Mouse (Mus musculus): ENCODE measurements around the gene Camta1. TPM values are rescaled to one million over a fixed set of nuclear protein-coding genes. Genes with fewer than 3 reads are reported as not detected.

Camta1 gene
- polyA plus RNA-seq, 1 experiment from 2014 or later, result 81.8 TPM

- H3K4me3 ChIP-seq (replicated peaks; ENCODE audit: low read length), result no peak overlapping the region
- no peak for ATAC-seq (ENCODE audit: insufficient read depth, low FRiP score)
- no peak overlapping the region for H3K4me2 ChIP-seq (ENCODE audit: low read depth, low read length)
- H3K36me3 ChIP-seq (ENCODE audit: control insufficient read depth, insufficient read depth, low read length), result no peaks in the 10 kb centered on the region
- no peak overlapping the region for H3K27ac ChIP-seq (ENCODE audit: low read length)
- 90% methylated on average over 13 of the region's 13 CpGs for WGBS
- no peaks in the 10 kb centered on the region for H3K4me1 ChIP-seq (ENCODE audit: control insufficient read depth, insufficient read depth, low read length)
- H3K9ac ChIP-seq (ENCODE audit: low read length), result no peak overlapping the region
- no peaks in the 10 kb centered on the region for H3K27me3 ChIP-seq (ENCODE audit: control insufficient read depth, insufficient read depth, low read length)
- no peaks in the 10 kb centered on the region for H3K9me3 ChIP-seq (replicated peaks; ENCODE audit: control insufficient read depth, low read length)
These were observed 103.3 kb downstream of the Camta1 start for GRCm38 (mm10) chr4:151758337-151758736.

GRCm38 (mm10) chr4:151757261-151757660, 104.4 kb downstream of the Camta1 start:
- H3K4me2 ChIP-seq (ENCODE audit: low read depth, low read length), result no peak overlapping the region
- H3K27ac ChIP-seq (ENCODE audit: low read length), result no peak overlapping the region
- no peak for ATAC-seq (ENCODE audit: insufficient read depth, low FRiP score)
- H3K27me3 ChIP-seq (ENCODE audit: control insufficient read depth, insufficient read depth, low read length), result no peaks in the 10 kb centered on the region
- no peak overlapping the region for H3K9ac ChIP-seq (ENCODE audit: low read length)
- no peaks in the 10 kb centered on the region for H3K36me3 ChIP-seq (ENCODE audit: control insufficient read depth, insufficient read depth, low read length)
- WGBS, result 90% methylated on average over 3 of the region's 3 CpGs
- no peak overlapping the region for H3K4me3 ChIP-seq (replicated peaks; ENCODE audit: low read length)
- no peaks in the 10 kb centered on the region for H3K9me3 ChIP-seq (replicated peaks; ENCODE audit: control insufficient read depth, low read length)
- H3K4me1 ChIP-seq (ENCODE audit: control insufficient read depth, insufficient read depth, low read length), result no peaks in the 10 kb centered on the region

DNA sequence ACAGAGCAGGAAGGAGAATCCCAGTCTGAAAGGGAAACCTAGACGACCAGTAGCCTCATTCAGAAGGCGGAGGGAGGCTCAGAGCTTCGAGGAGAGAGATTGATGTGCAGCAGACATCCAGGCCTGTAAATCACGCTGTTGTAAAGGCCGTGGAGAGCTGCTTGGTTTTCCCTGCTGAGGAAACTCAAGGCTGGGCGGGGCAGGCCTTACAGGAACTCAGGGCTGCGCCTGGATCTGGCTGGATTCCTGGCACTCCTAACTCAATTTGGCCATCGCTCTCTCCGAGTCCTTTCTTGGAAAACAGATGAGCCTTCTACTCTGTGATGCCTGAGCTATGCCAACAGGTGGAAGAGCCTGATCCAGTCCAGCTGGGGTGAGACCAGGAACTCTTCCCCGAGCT, 105.3 kb downstream of the Camta1 start:
- H3K4me1 ChIP-seq (ENCODE audit: control insufficient read depth, insufficient read depth, low read length), result no peaks in the 10 kb centered on the region
- 50% methylated on average over 10 of the region's 10 CpGs for WGBS

DNA sequence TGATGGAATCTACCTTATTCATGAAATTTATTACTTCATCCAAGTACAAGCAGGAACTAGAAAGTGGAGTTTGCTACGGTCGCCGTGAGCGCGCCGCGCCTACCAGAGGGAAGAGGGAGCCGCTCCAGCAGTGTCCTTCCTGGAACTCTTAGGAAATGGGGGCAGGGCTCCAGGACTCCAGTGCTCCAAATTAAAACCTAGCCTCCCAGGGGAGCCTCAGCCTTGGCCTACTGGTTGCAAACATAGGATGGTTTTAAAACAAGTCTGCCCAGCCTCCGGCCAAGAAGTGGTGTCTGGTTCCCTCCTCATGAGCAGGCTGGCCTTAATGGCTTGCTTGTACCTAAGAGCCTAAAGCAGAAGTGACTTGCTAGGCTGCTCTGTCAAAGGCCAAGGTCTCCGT, 108.4 kb downstream of the Camta1 start:
- H3K36me3 ChIP-seq (ENCODE audit: control insufficient read depth, insufficient read depth, low read length), result no peaks in the 10 kb centered on the region
- no peaks in the 10 kb centered on the region for H3K27me3 ChIP-seq (ENCODE audit: control insufficient read depth, insufficient read depth, low read length)
- no peak overlapping the region for H3K27ac ChIP-seq (ENCODE audit: low read length)
- no peak for ATAC-seq (ENCODE audit: insufficient read depth, low FRiP score)
- no peaks in the 10 kb centered on the region for H3K9me3 ChIP-seq (replicated peaks; ENCODE audit: control insufficient read depth, low read length)
- no peak overlapping the region for H3K9ac ChIP-seq (ENCODE audit: low read length)
- 79% methylated on average over 10 of the region's 10 CpGs for WGBS
- no peak overlapping the region for H3K4me3 ChIP-seq (replicated peaks; ENCODE audit: low read length)
- no peak overlapping the region for H3K4me2 ChIP-seq (ENCODE audit: low read depth, low read length)
- H3K4me1 ChIP-seq (ENCODE audit: control insufficient read depth, insufficient read depth, low read length), result no peaks in the 10 kb centered on the region

More for the DNA sequence above, 105.3 kb downstream of the Camta1 start:
- no peak overlapping the region for H3K4me3 ChIP-seq (replicated peaks; ENCODE audit: low read length)
- no peak overlapping the region for H3K9ac ChIP-seq (ENCODE audit: low read length)
- ATAC-seq (ENCODE audit: insufficient read depth, low FRiP score), result 0 out of 2 replicates have a peak, but pooled peaks have one; percentile 25
- H3K4me2 ChIP-seq (ENCODE audit: low read depth, low read length), result no peak overlapping the region
- H3K36me3 ChIP-seq (ENCODE audit: control insufficient read depth, insufficient read depth, low read length), result no peaks in the 10 kb centered on the region
- no peaks in the 10 kb centered on the region for H3K9me3 ChIP-seq (replicated peaks; ENCODE audit: control insufficient read depth, low read length)
- no peaks in the 10 kb centered on the region for H3K27me3 ChIP-seq (ENCODE audit: control insufficient read depth, insufficient read depth, low read length)
- no peak overlapping the region for H3K27ac ChIP-seq (ENCODE audit: low read length)

DNA sequence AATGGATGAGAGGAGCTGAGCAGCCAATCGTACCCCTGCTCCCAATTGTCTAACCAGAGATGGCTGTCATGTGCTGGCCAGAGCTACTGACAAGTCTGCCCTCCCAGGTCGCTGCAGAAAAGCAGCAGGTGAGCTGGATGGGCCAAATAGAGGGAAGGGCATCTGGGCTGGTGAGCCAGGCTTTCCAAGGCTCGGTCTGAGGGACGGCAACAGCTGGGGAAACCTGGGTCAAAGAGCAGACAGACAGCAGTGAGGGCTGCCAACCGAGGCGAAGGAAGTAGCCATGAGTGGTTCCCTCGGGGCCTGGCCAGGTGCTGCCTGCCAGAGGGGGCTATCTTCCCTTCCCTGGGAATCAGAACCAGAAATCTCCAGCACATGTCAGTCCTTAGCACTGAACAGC, 109.1 kb downstream of the Camta1 start:
- no peak for ATAC-seq (ENCODE audit: insufficient read depth, low FRiP score)
- H3K36me3 ChIP-seq (ENCODE audit: control insufficient read depth, insufficient read depth, low read length), result no peaks in the 10 kb centered on the region
- no peak overlapping the region for H3K9ac ChIP-seq (ENCODE audit: low read length)
- no peaks in the 10 kb centered on the region for H3K27me3 ChIP-seq (ENCODE audit: control insufficient read depth, insufficient read depth, low read length)
- no peak overlapping the region for H3K4me2 ChIP-seq (ENCODE audit: low read depth, low read length)
- H3K4me3 ChIP-seq (replicated peaks; ENCODE audit: low read length), result no peak overlapping the region
- no peaks in the 10 kb centered on the region for H3K9me3 ChIP-seq (replicated peaks; ENCODE audit: control insufficient read depth, low read length)
- H3K4me1 ChIP-seq (ENCODE audit: control insufficient read depth, insufficient read depth, low read length), result no peaks in the 10 kb centered on the region
- no peak overlapping the region for H3K27ac ChIP-seq (ENCODE audit: low read length)
- WGBS, result 66% methylated on average over 7 of the region's 7 CpGs

GRCm38 (mm10) chr4:151751270-151751945, 110.3 kb downstream of the Camta1 start:
- no peak overlapping the region for H3K4me3 ChIP-seq (replicated peaks; ENCODE audit: low read length)
- no peak overlapping the region for H3K4me2 ChIP-seq (ENCODE audit: low read depth, low read length)
- no peak overlapping the region for H3K27ac ChIP-seq (ENCODE audit: low read length)
- no peak overlapping the region for H3K9ac ChIP-seq (ENCODE audit: low read length)
- H3K4me1 ChIP-seq (ENCODE audit: control insufficient read depth, insufficient read depth, low read length), result no peaks in the 10 kb centered on the region
- H3K9me3 ChIP-seq (replicated peaks; ENCODE audit: control insufficient read depth, low read length), result no peaks in the 10 kb centered on the region
- no peaks in the 10 kb centered on the region for H3K36me3 ChIP-seq (ENCODE audit: control insufficient read depth, insufficient read depth, low read length)
- ATAC-seq (ENCODE audit: insufficient read depth, low FRiP score), result no peak
- WGBS, result 75% methylated on average over 15 of the region's 15 CpGs
- H3K27me3 ChIP-seq (ENCODE audit: control insufficient read depth, insufficient read depth, low read length), result no peaks in the 10 kb centered on the region

GRCm38 (mm10) chr4:151747723-151748122, 114.0 kb downstream of the Camta1 start:
- 74% methylated on average over 6 of the region's 6 CpGs for WGBS
- Histone ChIP-seq H3K9ac (ENCODE audit: low read length) (no peak overlapping the region), H3K4me2 (ENCODE audit: low read depth, low read length) (no peak overlapping the region), H3K4me3 (replicated peaks; ENCODE audit: low read length) (no peak overlapping the region), H3K36me3 (ENCODE audit: control insufficient read depth, insufficient read depth, low read length) (no peaks in the 10 kb centered on the region), H3K27me3 (ENCODE audit: control insufficient read depth, insufficient read depth, low read length) (no peaks in the 10 kb centered on the region), H3K9me3 (replicated peaks; ENCODE audit: control insufficient read depth, low read length) (no peaks in the 10 kb centered on the region), H3K4me1 (ENCODE audit: control insufficient read depth, insufficient read depth, low read length) (no peaks in the 10 kb centered on the region), H3K27ac (ENCODE audit: low read length) (no peak overlapping the region)
- ATAC-seq (ENCODE audit: insufficient read depth, low FRiP score), result no peak

- Histone ChIP-seq H3K9me3 (replicated peaks; ENCODE audit: control insufficient read depth, low read length) (no peaks in the 10 kb centered on the region), H3K27me3 (ENCODE audit: control insufficient read depth, insufficient read depth, low read length) (no peaks in the 10 kb centered on the region), H3K4me1 (ENCODE audit: control insufficient read depth, insufficient read depth, low read length) (peaks cover 8% of the 10 kb centered on the region), H3K27ac (ENCODE audit: low read length) (no peak overlapping the region), H3K4me3 (replicated peaks; ENCODE audit: low read length) (no peak overlapping the region), H3K4me2 (ENCODE audit: low read depth, low read length) (no peak overlapping the region), H3K9ac (ENCODE audit: low read length) (no peak overlapping the region), H3K36me3 (ENCODE audit: control insufficient read depth, insufficient read depth, low read length) (no peaks in the 10 kb centered on the region)
- ATAC-seq (ENCODE audit: insufficient read depth, low FRiP score), result peak; percentile 28; the same call in 1 of the 2 replicates
- WGBS, result 62% methylated on average over 9 of the region's 9 CpGs
These were observed 115.6 kb downstream of the Camta1 start for GRCm38 (mm10) chr4:151746002-151746606.

GRCm38 (mm10) chr4:151741249-151742137, 120.2 kb downstream of the Camta1 start:
- peak; percentile 58 for ATAC-seq (ENCODE audit: insufficient read depth, low FRiP score)

More at GRCm38 (mm10) chr4:151741249-151742137, 120.2 kb downstream of the Camta1 start:
- Histone ChIP-seq H3K4me1 (ENCODE audit: control insufficient read depth, insufficient read depth, low read length) (peaks cover 13% of the 10 kb centered on the region), H3K4me3 (replicated peaks; ENCODE audit: low read length) (no peak overlapping the region), H3K9ac (ENCODE audit: low read length) (no peak overlapping the region), H3K36me3 (ENCODE audit: control insufficient read depth, insufficient read depth, low read length) (no peaks in the 10 kb centered on the region), H3K9me3 (replicated peaks; ENCODE audit: control insufficient read depth, low read length) (no peaks in the 10 kb centered on the region), H3K27ac (ENCODE audit: low read length) (no peak overlapping the region), H3K4me2 (ENCODE audit: low read depth, low read length) (no peak overlapping the region), H3K27me3 (ENCODE audit: control insufficient read depth, insufficient read depth, low read length) (no peaks in the 10 kb centered on the region)
- 16% methylated on average over 20 of the region's 20 CpGs for WGBS
